Mouse (Mus musculus) neural tube, embryonic 15.5 days (tissue): ENCODE data around the gene Faiml. TPM values are rescaled to one million over a fixed set of nuclear protein-coding genes. Genes with fewer than 3 reads are reported as not detected.

Experiments used
- polyA plus RNA-seq: library from polyadenylated mRNA; unstranded; fragments of >200 nt; fragmentation: Nextera tagmentation; extraction: Ambion mirVana; gene quantifications from 2 replicates; pipeline ENCODE4 v1.2.1, GENCODE M21; 2015

Gene Faiml
- polyA plus RNA-seq, 1 experiment from 2014 or later = not detected

Other genes with a start within 250 kb of the Faiml start
- gene Gm1123, start 201.5 kb downstream of the Faiml start, polyA plus RNA-seq = 0.50 TPM in 1 of 2 replicates, not detected in the other
- gene Pik3cb, start 96.6 kb downstream of the Faiml start, polyA plus RNA-seq = 3.1 TPM in 2 replicates
- gene Cep70, start 6.1 kb upstream of the Faiml start, polyA plus RNA-seq = 45.9 and 52.5 TPM in 2 replicates
- 0.60 and 0.64 TPM in 2 replicates for gene Esyt3, start 121.3 kb upstream of the Faiml start, polyA plus RNA-seq
- gene Mras, start 200.1 kb upstream of the Faiml start, polyA plus RNA-seq = 42.0 and 50.9 TPM in 2 replicates
- gene Nme9, start 214.2 kb upstream of the Faiml start, polyA plus RNA-seq = 0.13 and 0.29 TPM in 2 replicates